Mouse (Mus musculus) cerebellum, postnatal 36 days (tissue): Measurements from ENCODE around the gene Spdye4a.

ENCODE experiments used
- DNase-seq, 2 experiments: peaks; one replicate each; pipeline ENCODE4 v3.0.0; 2021 to 2022; ENCODE audit warnings: mixed read lengths in 2 of 2

The Spdye4a gene

DNA sequence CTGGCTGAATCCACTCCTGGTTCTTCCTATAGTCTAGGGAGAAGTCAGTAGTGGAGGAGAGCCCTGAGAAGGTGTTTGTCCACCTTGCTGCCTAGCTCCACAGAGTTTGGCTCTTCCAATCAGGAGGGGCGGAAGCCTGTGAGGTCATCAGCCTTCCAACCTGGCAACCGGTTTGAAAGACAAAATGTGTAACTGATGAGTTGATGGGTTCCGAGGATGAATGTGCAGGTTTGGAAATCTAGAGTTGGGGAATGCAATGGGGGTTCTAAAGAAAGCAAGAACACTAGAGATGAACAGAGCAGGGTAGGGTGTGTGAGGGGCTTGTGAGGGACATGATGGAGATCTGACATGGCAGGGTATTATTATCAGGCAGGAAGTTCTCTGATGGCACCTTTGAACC, at the start of gene Spdye4a:
Spdye4a (minus strand) TSS at position 101 of the 400 bp plus-strand sequence.
- no peak for DNase-seq

DNA sequence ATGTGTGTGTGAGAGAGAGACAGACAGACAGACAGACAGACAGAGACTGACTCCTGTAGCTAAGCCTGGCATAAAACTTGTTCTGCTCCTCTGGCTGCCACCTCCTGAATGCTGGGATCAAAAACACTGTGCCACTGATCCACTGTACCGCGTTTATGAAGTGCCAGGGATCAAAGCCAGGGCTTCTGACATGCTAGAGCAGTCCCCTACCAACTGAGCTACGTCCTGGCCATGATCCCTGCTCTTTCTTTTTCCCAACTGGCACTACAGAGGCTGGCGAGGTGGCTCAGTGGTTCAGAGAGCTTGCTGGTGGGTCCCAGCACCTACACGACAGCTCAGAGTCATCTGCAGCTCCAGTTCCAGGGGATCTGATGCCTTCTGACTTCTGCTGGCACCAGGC, 49.1 kb upstream of the Spdye4a start:
- no peak for DNase-seq

DNA sequence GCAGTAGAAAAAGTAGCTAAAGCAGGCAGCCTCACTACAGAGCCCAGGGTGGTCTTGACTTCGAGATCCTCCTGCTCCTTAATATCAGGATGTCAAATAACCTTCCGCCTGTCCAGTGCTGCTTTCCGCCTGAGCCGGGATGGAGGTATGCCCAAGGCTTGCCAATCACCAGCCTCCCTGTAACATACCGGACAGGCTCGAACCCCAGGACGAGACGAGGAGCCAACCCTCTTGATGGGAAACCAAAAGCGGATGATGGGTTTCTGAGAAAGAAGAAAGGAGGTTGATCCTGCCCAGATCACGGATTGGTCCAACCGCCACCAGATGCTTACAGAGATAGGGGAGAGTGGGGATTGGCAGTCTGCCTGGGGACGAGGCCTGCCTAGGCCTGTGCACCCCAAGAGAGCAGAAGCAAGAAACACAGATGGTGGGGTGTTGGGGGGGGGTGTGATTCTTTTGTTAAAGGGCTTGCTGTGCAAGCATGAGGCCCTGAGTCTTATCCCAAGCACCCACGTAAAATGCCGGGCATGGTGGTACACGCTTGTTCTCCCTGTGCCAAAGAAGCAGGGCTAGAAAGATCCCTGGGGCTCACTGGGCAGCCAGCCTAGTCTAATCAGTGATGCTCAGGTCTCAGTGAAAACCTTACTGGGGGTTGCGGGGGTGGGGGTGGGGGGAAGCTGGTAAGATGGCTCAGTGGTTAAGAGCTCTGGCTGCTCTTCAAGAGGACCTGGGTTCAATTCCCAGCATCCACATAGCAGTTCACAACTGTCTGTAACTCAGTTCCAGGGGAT, 46.0 kb upstream of the Spdye4a start:
- no peak for DNase-seq

DNA sequence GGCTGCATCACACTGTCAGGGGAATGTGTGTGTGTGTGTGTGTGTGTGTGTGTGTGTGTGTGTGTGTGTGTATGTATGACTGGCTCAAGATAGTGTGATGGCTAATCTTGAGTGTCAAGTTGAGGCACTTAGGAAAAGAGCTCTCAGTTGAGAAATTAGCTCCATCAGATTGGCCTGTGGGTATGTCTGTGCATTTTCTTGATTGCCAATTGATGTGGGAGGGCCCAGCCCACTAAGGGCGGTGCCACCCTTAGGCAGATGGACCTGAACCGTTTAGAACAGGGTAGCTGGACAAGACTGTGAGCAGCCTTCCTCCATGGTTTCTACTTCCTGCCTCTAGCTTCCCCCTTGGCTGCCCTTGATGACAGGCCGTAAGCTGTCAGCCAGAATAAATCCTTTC, 45.4 kb upstream of the Spdye4a start:
- no peak for DNase-seq

DNA sequence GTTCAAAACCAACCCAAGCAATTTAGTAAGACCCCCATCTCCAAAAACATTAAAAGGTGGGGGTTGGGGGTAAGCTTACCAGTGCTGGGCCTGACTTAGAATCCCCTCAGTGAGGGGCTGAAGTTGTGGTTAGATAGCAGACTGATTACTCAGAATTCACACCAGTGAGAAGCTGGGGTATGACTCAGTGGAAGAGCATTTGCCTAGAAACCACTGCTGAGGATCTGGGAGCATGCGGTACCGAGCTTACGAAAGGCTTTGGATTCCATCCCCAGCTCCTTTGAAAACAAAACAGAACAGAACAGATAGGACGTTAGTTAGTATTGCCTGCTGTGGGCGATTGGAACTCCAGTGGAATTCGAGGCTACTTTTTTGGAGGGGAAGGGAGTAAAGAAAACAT, 45.0 kb upstream of the Spdye4a start:
- no peak for DNase-seq

DNA sequence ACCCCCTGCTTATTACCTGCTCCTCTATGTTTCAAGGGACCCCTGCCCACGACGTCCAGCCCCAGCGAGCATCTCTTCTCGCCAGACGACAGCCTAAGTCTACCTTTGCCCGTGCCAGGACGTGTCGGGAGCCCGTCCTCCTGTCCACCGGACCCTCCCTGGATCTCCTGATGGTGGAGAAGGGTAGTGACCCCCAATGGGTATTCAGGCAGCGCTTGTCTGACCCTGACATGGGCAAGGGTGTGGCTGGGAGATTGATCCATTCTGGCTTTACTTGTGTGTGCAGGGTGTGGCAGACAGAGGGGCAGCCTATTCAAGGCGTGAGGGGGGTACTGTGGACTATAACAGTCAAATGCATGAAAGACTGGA, 43.4 kb upstream of the Spdye4a start:
- DNase-seq: no peak

DNA sequence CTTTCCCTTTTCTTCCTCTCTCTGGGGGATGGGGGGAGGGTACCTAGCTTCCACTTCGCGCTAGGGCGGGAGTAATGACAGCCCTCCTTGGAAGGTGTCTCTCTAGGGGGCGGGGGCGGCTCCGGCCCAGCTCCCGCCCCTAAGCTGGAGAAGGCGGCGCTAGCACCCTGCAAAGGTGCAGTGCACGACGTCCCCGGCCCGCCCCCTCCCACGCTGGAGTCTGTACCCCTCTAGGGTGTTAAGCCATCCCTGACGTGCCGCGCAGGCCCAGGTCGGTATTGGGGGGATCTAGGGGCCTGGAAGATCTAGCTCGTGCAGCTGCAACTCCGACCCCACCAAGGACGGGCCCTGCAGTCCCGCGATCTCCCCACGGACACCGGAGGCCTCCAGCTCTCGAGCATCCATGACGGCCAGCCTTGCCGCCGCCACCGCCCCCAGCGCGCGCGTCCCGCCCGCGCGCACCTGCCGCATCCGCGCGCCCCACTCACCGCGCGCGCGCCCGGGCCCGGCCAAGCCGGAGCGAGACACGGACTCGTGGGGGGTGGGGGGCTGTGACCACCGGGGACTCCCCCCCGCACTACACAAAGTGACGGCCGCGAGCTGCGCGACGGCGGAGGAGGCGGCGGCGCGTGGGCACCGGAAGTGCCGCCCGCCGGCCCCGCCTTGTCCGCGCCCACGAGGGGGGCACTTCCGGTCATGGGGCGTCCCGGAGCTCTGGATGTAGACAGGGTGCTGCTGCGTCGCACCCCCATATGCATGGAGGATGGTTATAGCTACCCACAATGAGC, 42.9 kb upstream of the Spdye4a start, which contains the start of gene Zfp316:
Zfp316 (minus strand) TSS at position 660 of the 788 bp plus-strand sequence.
- DNase-seq: peak; percentile 78 to 83

DNA sequence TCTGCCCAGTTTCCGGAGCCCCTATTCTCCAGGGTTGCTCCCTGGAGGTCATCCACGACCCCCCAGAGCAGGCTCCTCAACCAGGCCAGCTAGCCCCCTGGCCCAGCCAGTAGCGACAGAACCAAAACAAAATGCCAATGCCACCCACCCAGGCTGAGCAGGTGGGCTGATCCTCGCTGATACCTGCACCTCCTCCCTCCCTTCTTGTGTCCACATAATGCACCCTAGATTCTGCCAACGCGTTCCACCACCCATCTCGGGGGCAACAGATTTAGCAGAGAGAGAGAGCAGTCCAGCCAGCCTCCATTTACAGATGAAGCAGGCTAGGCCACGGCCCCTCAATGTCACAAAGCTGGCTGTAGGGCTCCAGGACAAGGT, 42.3 kb upstream of the Spdye4a start:
- DNase-seq: no peak

DNA sequence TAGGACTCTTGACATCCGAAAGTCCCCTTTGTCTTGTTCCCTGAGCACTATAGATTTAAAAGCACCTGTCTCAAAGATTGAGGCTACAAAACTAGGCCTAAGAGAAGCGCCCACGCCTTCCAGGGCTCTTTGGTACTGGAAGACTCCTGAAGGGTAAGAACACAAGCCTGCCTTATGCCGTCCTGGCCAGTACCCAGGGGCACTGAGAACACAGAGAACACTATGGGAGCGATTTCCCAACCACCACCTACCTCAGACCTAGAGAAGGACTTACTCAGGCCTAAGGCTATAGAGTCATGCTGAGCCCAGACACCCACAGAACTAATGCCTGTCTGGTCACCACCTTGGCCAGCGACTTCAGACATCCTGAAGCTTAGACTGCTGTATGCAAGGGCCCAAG, 40.1 kb upstream of the Spdye4a start:
- no peak for DNase-seq

DNA sequence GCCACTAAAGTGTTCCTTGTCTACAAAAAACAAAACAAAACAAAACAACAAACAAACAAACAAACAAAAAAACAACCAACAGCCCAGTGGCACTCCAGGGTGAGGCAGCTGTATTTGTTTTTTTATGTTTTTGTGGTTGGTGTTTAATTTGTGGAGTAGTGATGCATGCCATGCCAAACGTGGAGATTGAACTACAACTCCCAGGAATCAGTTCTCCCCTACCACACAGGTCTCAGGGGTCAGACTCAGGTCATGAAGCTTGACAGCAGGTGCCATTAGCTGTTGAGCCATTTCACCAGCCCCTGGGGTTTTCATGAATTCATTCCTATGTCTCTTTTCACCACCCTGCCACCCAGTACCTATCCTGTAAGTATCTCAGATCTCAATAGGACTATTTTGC, 38.7 kb upstream of the Spdye4a start:
- DNase-seq: no peak

DNA sequence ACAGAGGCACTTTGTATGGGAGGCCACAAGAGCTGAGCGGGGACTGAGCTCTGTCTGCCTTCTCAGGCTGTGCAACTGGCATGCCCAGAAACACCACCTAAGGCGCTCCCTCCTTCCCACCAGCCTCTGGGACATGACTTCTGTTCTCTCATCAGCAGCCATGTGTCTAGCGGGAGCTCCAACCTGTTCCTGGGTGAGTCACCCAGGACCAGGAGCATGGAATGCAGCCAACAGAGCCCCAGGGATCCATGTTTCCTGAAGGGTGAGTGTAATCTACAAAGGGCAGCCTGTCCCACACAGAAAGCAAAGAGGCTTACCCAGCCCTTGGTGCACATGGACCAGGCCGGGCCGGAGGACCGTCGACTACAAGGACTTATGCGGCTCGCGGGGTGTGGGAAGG, 38.0 kb upstream of the Spdye4a start:
- peak; percentile 35 to 40 for DNase-seq

DNA sequence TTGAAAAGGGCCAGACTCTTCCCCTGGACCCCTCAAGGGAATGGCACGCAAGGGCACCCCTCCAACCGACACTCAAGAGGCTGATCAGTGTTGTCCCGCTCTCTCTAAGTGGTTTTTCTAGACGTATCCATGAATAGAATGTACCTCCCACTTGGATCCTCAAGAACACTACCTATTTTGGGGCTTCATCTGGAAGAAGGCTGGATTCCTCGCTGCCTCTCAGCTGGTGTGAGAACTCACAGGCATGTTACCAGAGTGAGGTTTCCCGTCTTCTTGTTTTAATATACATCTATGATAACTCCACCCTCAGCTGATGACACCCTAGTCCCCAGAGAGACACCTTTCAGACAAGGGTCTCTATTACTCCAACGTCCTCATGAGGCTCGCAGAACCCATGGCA, 34.9 kb upstream of the Spdye4a start:
- DNase-seq: no peak

DNA sequence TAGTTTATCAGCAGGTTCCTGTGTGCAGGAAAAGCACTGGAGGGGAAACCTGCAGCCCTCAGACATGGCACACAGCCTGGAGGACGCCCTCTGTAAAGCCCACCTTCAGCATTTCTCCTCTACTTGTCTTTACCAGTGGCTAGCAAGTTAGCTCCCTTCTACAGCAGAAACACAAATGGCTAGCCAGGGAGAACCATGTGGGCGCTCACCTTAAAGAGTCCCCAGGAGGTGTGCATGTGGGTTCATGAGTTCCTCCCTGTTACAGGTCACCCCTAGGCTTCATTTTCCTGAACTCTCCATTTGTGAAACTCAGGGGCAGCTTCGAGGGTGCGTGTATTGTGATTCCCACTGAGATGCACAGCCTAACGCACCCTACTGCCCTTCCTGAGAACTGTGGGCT, 29.1 kb upstream of the Spdye4a start:
- DNase-seq: no peak

DNA sequence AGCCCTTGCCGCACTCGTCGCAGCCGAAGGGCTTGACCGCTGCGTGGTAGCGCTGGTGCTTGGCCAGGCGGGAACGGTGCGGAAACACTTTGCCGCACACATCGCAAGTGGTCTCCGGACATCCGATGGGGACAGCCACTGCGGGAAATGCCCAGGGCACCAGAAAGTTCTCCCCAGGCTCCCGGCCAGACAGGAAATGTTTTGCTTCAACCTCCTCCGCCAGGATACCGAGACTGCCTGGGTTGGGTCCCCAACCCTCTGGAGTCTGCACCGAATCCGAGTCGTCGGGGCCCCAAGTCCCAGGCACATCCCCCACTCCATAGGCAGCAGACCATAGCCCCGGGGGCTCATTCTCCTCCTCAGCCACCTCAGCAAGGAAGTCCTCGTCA, 28.4 kb upstream of the Spdye4a start:
- DNase-seq: no peak

DNA sequence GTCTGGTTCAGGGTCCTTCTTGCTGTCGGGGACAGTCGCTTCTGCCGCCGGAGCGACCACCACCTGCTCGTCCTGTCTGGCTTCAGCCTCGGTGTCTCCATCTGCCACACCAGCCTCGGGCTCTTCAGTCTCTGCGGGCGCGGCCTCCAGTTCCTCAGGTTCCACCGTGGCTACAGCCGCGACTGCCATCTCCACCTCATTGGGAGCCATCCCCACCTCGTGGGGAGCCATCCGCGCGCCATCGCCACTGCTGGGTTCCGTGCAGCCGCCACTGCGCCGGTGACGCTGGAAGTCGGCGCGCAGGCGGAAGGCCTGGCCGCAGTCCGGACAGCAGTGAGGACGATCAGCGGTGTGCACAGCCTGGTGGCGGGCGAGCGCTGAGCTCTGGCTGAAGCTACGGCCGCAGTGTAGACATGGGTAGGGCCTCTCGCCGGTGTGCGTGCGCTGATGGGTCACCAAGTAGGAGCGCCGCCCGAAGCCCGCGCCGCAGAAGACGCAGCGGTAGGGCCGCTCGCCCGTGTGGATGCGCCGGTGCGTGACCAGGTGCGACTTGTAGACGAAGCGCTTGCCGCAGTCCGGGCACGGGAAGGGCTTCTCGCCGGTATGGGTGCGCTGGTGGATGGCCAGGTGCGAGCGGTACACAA, 27.9 kb upstream of the Spdye4a start:
- peak; percentile 51 for DNase-seq

DNA sequence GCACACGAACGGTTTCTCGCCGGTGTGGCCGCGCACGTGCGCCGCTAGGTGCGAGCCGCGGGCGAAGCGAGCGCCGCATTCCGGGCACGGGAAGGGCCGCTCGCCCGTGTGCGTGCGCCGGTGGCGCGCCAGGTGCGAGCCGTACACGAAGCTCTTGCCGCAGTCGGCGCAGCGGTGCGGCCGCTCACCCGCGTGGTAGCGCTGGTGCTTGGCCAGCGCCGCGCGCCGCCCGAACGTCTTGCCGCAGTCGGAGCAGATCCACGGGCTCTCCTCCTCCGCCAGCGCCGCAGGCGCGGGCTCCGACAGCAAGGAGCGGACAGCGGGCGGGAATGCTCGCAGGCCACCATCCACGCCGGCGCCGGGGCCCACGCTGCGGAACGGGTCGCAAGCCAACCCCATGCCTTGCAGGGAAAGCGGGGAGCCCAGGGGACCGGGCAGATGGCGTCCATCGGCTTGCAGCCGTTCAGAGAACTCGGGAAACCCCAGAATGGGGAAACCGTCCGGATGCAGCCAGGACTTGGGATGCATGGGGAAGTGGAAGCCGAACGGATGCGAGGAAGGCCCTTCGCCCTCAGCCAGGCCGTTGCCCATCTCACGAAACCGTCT, 27.3 kb upstream of the Spdye4a start:
- DNase-seq: peak in 1 of 2 experiments; percentile 67

DNA sequence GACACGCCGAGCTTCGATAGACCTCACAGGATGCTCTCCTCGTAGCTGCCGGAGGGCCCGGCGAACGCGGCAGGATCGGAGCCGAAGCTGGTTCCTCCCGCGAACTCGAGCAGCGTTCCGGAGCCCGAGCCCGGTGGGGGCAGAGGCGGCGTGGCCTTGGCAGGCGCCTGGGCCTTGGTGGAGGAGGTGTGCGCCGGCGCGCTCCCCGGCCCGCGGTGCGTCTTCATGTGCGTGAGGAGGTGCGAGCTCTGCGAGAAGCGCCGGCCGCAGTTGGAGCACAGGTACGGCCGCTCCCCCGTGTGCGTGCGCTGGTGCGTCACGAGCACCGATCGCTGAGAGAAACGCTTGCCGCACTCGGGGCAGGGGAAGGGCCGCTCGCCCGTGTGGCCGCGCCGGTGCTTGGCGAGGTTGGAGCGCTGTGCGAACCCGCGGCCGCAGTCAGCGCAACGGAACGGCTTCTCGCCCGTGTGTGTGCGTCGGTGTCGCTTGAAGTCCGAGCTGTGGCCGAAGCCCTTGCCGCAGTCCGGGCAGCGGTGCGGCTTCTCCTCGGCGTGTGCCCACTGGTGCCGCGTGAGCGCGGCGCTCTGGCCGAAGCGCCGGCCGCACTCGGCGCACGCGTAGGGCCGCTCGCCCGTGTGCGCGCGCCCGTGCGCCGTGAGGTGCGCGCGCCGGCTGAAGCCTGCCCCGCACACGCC, 26.6 kb upstream of the Spdye4a start:
- DNase-seq: peak; percentile 61 to 69

DNA sequence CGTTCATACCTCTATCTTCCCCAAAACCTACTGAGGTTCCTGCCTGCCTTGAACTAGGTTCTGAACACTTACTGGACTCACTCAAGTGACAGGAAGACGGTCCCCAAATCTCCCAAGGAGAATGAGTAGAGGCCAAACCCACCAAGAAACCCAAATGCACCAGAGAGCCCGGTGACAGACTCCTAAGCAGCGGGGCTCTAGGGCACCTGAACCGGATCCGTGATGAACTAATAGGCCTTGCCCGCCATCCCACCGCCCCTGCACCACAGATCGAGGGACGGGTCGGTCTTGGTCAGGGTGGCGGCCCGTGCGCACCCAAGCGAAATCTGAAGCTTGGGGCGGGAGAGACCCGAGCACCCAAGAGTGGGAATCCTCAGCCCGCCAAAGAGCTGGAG, 26.1 kb upstream of the Spdye4a start:
- no peak for DNase-seq

DNA sequence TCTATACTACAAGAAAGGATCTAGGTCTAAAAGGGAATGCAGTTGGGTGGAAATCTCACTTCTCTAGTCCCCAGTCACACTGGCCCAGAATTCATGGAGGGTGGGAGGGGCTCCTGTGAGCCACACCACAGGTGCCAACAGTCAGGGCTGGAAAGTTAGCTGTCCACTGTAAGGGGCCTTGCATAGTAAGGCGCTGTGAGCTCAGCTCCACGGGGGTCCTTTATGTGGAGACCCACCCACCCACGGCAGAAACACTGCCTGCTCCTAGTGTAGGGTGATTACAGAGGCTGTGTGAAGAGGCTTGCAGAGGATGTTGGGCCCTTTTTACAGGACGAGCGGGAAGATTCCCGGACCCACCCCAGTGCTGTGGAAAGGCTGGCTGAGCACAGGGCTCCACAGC, 25.3 kb upstream of the Spdye4a start:
- no peak for DNase-seq

DNA sequence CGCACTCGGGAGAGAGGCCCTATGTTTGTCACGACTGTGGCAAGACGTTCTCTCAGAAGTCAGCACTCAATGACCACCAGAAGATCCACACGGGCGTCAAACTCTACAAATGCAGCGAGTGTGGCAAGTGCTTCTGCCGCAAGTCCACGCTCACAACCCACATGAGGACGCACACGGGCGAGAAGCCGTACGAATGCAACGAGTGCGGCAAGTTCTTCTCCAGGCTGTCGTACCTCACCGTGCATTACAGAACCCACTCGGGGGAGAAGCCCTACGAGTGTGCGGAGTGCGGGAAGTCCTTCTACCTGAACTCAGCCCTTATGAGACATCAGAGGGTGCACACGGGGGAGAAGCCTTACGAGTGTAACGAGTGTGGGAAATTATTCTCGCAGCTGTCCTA, 18.2 kb upstream of the Spdye4a start:
- DNase-seq: no peak

DNA sequence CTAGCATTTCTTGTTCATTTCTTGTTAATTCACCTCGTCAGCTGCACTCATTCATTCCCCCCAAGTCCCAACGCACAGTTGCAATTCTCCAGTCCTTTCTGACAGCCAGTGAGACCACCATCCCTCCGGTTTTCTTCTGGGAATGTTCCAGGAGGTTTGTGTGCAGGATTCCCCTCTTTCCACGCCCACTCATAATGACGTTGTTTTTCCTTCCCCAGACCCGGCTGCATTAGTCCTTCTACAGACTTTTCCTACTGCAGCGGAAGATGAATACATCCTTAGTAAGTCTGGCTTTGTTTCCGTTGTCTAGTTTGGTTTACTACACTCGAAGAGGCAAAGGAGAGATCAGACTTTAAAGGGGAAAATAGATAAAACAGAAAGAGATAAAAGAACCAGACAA, 9.3 kb upstream of the Spdye4a start:
- DNase-seq: no peak

DNA sequence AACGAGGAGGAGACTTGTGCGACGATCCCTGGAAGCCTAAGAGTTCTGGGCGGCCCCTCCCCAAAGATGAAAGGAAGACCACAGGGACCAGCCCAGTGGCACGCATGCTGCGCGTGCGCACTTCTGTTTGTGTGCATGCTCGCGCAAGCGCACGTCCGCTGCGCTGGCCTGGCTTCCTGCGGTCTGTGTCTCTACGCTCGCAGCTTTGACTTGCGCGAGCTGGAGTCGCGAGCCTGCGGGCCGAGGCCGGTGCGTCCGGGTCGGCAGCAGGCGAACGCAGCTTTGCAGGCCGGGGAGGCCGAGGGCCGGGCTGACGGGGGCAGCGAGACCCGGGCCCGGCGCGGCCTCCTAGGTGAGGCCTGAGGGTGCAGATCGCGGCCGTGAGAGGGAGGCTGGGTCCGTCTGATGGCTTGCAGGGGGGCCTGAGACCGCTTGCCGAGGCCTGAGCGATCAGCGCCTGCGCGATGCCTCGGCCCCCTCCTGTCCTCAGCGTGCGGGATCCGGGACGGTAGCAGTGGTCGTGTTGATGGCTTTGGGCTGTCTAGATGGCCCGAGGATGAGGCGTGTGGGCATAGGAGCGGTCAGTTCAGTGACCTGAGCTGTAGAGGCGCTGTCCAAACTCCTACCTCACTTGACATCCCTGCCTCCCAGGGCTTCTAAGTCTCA, 8.5 kb upstream of the Spdye4a start, which contains the start of gene Zfp12:
Zfp12 (plus strand) TSS at position 136 of the 666 bp plus-strand sequence.
- peak; percentile 95 for DNase-seq
